In genomic region chr9:62717982-62718381, GRCm38 (mm10) we compare ENCODE assay signal across 12 mouse cellular contexts. TPM values are rescaled to one million over a fixed set of nuclear protein-coding genes. Genes with fewer than 3 reads are reported as not detected.
DNase-seq lines count a peak whose midpoint lies in the region; ATAC-seq and TF ChIP-seq lines count a peak whose summit lies in the region.
"Had no signal": no experiment of that assay in that cellular context is flagged by ENCODE, and none has a peak within 500 bp of the region (broad histone marks: within the 10 kb centered on the region; RNA-seq: fewer than 3 reads in every experiment).

No protein-coding gene starts in this region.

- H3K36me3 ChIP-seq in limb, embryonic 13.5 days = no peaks in the 10 kb centered on the region

- no peak for ATAC-seq in limb, embryonic 13.5 days (ENCODE audit: low FRiP score, low read depth)

- 0 out of 2 replicates have a peak overlapping the region, but pooled peaks have one; percentile 3 for H3K9ac ChIP-seq in limb, embryonic 13.5 days
- H3K9ac ChIP-seq: hindbrain, embryonic 14.5 days had no signal

- H3K4me3 ChIP-seq in layer of hippocampus, adult 2 months = no peak overlapping the region
- H3K4me3 ChIP-seq in limb, embryonic 13.5 days = no peak overlapping the region

- TF ChIP-seq CTCF in layer of hippocampus, adult 2 months (conservative IDR thresholded peaks at IDR 0.05) = no peak

- H3K4me1 ChIP-seq in limb, embryonic 13.5 days = peaks cover 59% of the 10 kb centered on the region

- WGBS in limb, embryonic 13.5 days = 15% methylated on average over 8 of the region's 8 CpGs

- no peaks in the 10 kb centered on the region for H3K27me3 ChIP-seq in limb, embryonic 13.5 days

- peak; percentile 45 for DNase-seq in embryo, embryonic 11 days
- no peak for DNase-seq in embryo, embryonic 9.5 days (ENCODE audit: extremely low spot score)
- no peak for DNase-seq in layer of hippocampus, adult 2 months (ENCODE audit: low spot score in 2 of 2)
- DNase-seq in layer of hippocampus, adult 9-10 months (ENCODE audit: low spot score) = no peak
- peak; percentile 33 for DNase-seq in brain, adult 2 months (ENCODE audit: low read depth, low spot score)
- no peak for DNase-seq in frontal cortex, postnatal 14 days (ENCODE audit: low spot score in 2 of 2)
- no peak for DNase-seq in natural killer cell, adult 2 months (ENCODE audit: low spot score in 2 of 2)
- DNase-seq: heart, adult 11 months; lung, postnatal 14 days had no signal

- H3K4me2 ChIP-seq in limb, embryonic 13.5 days (replicated peaks) = no peak overlapping the region
- H3K4me2 ChIP-seq: hindbrain, embryonic 14.5 days had no signal

- peak overlapping the region; percentile 33; the same call in 1 of the 2 replicates for H3K27ac ChIP-seq in layer of hippocampus, adult 2 months
- H3K27ac ChIP-seq in limb, embryonic 13.5 days = peak overlapping the region; percentile 29; the same call in 1 of the 2 replicates
- H3K27ac ChIP-seq: hindbrain, embryonic 14.5 days had no signal

- H3K9me3 ChIP-seq in limb, embryonic 13.5 days = peaks cover 6% of the 10 kb centered on the region; the same call in 1 of the 2 replicates

RNA-seq across cellular contexts. Expression of gene Itga11, which starts 40.4 kb away (rescaled TPM):
- 1 to 10 TPM; 4.5 to 5.3 TPM for total RNA-seq in layer of hippocampus, adult 2 months (2021)
- 8.0 and 8.2 TPM in 2 replicates for polyA plus RNA-seq in limb, embryonic 13.5 days (2015; fragmentation: Nextera tagmentation; extraction: Ambion mirVana)
- total RNA-seq: MEL had no signal

Comparison
In these comparisons a context has a peak if more than half of its experiments do, and no peak if none do; other contexts are left out.
1. DNase-seq: peak in embryo, embryonic 11 days (single experiment) and brain, adult 2 months (single experiment); none in embryo, embryonic 9.5 days (single experiment), layer of hippocampus, adult 2 months (0 of 2), layer of hippocampus, adult 9-10 months (single experiment), frontal cortex, postnatal 14 days (0 of 2) and natural killer cell, adult 2 months (0 of 2).